Mouse (Mus musculus) liver, embryonic 16.5 days (tissue): ENCODE measurements around the gene Afdn. TPM values are rescaled to one million over a fixed set of nuclear protein-coding genes. Genes with fewer than 3 reads are reported as not detected.
"Not testable (repeated sequence)": the region's sequence is repeated elsewhere in the genome, so short reads cannot be mapped to it uniquely, and the experiment has no call there.

ENCODE experiments used
- ATAC-seq: fragments of 200-750 bp; cut with Nextera tagmentation; 2 replicates; pipeline ENCODE4 v1.8.0; 2017; ENCODE audit warnings: low read depth, mild to moderate bottlenecking, moderate number of reproducible peaks, moderate library complexity
- H3K27ac ChIP-seq: fragments of 300-500 bp; sonication (generic); 2 replicates; pipeline ENCODE4 v1.5.1; 2014; ENCODE audit warnings: mild to moderate bottlenecking, low read length
- H3K27me3 ChIP-seq: fragments of 300-500 bp; sonication (generic); 2 replicates; pipeline ENCODE4 v1.6.1; 2014; ENCODE audit warnings: low read depth, low read length, mixed read lengths; ENCODE audit not compliant: control insufficient read depth, insufficient read depth
- H3K36me3 ChIP-seq: fragments of 300-500 bp; sonication (generic); 2 replicates; pipeline ENCODE4 v1.6.1; 2014; ENCODE audit warnings: mild to moderate bottlenecking; ENCODE audit not compliant: control insufficient read depth, insufficient read depth
- H3K4me1 ChIP-seq: fragments of 300-500 bp; sonication (generic); 2 replicates; pipeline ENCODE4 v1.6.1; 2014; ENCODE audit warnings: low read depth, low read length, mixed read lengths; ENCODE audit not compliant: control insufficient read depth
- H3K4me2 ChIP-seq: fragments of 300-500 bp; sonication (generic); 2 replicates; pipeline ENCODE4 v1.6.1; 2014; ENCODE audit warnings: low read depth, low read length, mixed read lengths
- H3K4me3 ChIP-seq: fragments of 300-500 bp; sonication (generic); 2 replicates; pipeline ENCODE4 v1.5.1; 2014; ENCODE audit warnings: low read depth, mild to moderate bottlenecking, low read length
- H3K9ac ChIP-seq: fragments of 300-500 bp; sonication (generic); 2 replicates; pipeline ENCODE4 v1.6.1; 2014; ENCODE audit warnings: low read depth, low read length
- H3K9me3 ChIP-seq: fragments of 300-500 bp; sonication (generic); replicated peaks from 2 replicates; pipeline ENCODE4 v1.6.1; 2016; ENCODE audit warnings: low read length; ENCODE audit not compliant: control insufficient read depth
- WGBS: fragments of 180-500 bp; shearing (Covaris S2); extraction: QIAGEN DNeasy Blood & Tissue Kit; methylation state at CpG from one replicate; pipeline ENCODE4 v1.1.7; 2014; ENCODE audit not compliant: insufficient replicate concordance; 5-methylcytosine and 5-hydroxymethylcytosine counted together
- polyA plus RNA-seq: library from polyadenylated mRNA; unstranded; fragments of >200 nt; fragmentation: Nextera tagmentation; extraction: Ambion mirVana; gene quantifications from 2 replicates; pipeline ENCODE4 v1.2.1, GENCODE M21; 2015

Afdn gene
- polyA plus RNA-seq, 1 experiment from 2014 or later = 8.6 TPM

DNA sequence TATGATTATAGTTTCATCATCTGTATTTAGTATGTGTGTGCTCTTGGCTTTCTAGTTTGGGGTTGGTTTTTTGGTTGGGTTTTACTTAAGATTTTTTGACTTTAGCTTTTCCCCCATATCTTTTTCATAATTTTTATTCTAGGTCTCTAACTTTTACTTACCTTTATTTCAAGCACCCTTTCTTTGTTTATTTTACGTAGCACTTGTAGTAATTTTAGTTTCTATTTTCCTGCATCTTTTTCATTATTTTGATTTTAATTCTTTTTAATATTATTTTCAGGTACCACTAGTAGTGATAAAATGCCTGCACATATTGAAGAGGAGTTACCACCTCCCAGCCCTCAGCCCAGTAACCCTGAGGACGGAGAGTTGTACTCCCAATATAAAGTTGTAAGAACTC, 187.7 kb downstream of the Afdn start, which contains the start of gene Gm7168:
Gene Gm7168, plus strand, starts transcription at position 301 of the 400 bp plus-strand sequence.
- H3K27ac ChIP-seq, H3K9me3 ChIP-seq, H3K27me3 ChIP-seq, H3K9ac ChIP-seq, H3K4me3 ChIP-seq, H3K36me3 ChIP-seq, H3K4me2 ChIP-seq, H3K4me1 ChIP-seq, ATAC-seq: not testable (repeated sequence)
- WGBS = 67% methylated on average over 1 of the region's 2 CpGs

DNA sequence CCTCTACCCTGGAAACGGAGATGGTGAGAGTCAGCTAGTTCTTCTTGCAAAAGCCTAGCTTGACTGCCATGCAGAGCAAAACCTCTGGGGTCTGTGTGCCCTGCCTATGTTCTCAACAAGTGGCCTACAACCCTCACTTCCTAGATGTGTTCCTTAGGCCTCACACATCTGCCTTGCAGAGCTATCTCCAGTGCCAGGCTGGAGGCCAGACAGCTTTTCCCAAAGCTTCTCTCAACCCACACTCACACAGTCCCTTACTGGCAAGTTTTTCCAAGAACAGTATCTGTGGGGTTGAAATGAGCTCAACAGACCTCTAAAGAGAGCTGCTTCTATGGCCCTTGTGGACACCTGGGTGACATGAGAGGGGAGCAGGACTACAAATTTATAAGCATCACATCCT, 191.2 kb downstream of the Afdn start:
- not testable (repeated sequence) for ATAC-seq, H3K4me1 ChIP-seq, H3K4me3 ChIP-seq, H3K9ac ChIP-seq, H3K27me3 ChIP-seq, H3K4me2 ChIP-seq, H3K36me3 ChIP-seq, H3K9me3 ChIP-seq, H3K27ac ChIP-seq
- WGBS = 39% methylated on average over 1 of the region's 1 CpGs

Other genes with a start within 250 kb of the Afdn start
- gene Tcte2, start 1.3 kb downstream of the Afdn start, polyA plus RNA-seq = 0.39 and 1.1 TPM in 2 replicates
- gene Gm7168, start 187.8 kb downstream of the Afdn start, polyA plus RNA-seq = not detected in 2 replicates
- not detected in 2 replicates for gene Gm7356, start 243.2 kb downstream of the Afdn start, polyA plus RNA-seq